Mouse (Mus musculus) 3T3-L1 (cell line): ENCODE results near the gene Pigs.

Source experiments
- DNase-seq: peaks from one replicate; pipeline ENCODE4 v3.0.0-alpha.2; 2015; ENCODE audit warnings: low read depth, low spot score

The Pigs gene

DNA sequence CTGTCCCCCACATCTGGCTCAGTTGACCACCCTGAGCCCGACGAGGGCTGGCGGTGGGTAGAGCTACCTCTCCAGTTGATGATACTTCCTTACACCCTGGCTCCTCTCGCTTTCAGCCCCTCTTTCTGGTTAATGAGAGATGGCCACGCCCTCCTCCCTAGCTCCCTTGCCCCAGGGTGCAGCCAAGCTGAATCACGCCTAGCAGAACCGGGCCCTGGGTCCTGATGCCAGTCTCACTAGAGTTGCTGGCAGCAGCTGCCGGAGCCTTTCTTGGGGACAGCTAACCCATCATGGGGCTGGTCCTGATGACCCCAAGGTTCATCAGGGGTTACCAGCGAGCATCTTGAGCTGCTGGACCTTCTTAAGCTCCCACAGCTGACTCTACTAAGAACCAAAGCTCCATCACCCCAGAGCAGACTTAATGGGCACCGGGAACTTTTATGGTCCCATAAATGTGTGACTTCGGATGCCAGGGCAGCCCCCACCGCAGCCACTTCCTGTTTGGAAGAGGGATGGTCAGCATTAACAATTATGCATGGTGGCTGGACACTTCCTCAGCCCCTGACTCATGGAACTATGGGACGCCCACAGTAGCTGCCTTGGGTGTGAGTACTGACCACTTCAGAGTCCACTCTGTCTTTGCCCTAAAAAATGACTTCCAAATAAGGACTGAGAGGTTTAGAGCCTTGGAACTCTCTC lies 35.2 kb downstream of the Pigs start:
- peak; percentile 41 for DNase-seq

DNA sequence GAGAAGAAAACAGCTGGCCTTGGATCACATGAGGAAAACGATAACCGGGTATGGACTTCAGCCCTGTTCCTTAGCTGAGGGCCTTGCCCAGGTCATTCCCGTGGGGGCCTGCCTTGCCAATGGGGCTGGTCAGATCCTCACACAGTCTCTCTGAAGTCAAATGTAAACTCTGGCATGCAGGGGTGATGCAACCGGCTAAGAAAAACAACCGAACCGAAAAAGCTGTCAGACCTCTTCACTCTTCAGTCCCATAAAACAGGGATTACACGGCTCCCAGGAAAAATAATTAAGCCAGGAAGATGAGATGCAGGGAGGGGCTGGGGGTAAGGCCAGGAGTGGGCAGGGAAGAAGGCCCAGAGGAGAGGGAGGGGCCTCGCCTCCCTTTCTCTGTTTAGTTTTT lies 35.9 kb downstream of the Pigs start:
- peak; percentile 76 for DNase-seq

DNA sequence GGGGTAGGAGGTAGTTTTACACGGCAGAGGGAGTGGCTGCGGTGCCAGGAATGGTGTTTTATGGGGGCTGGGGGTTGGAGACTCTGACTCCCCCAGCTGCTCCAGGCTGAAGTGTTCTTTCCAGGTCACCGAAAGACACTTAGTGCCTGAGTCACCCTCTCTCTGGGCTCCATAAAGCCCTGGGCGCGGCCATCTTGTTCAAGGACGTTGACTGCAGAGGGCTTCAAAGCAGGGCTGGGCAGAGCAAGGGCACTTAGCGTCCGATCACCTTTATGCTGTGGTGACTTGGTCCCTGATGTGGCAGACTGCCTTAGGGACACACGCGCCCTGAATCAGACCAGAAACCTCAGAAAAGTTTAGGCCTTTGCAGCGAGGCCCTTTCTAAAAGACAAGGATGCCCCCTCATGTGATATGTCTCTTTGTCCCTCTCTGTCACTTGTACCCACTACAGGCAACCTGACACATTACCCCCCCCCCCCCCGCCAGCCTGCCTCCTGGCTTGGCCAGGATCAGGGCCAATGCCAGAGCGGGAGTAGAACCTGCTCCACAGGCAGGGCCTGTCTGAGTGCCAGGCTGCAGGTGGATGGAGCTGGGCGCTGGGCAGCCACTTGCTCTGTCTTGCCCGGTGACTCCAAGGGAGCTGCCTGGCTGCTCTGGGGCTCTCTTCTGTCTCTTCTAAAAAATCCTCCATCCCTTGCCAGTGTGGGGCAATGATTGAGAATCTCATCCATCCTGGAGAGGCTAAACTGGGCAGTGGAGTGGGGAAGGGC lies 39.4 kb downstream of the Pigs start:
- DNase-seq: no peak

- DNase-seq: peak; percentile 88
Observed at GRCm38 (mm10) chr11:78370389-78370788, 42.2 kb downstream of the Pigs start.

GRCm38 (mm10) chr11:78371711-78372110 lies 43.5 kb downstream of the Pigs start:
- no peak for DNase-seq

- peak; percentile 58 for DNase-seq
Observed at GRCm38 (mm10) chr11:78372166-78372565, 44.0 kb downstream of the Pigs start.

DNA sequence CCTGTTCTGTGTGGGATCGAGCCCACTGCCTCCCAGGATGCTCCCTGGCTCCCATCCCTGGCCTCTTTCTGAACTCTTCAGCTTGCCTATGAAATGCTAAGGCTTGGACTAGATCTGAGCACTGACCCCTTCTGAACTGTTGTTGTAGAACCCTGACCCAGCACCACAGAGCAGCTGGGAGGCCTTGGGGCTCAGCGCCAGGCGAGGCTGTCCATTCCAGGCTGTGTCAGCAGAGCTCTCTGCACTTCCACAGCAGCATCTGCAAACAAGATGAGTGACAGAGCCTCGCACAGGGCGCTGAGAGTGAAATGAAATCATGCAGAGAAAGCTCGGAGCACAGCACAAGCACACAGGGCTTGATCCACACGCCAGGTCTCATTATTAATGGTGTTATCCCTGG lies 44.4 kb downstream of the Pigs start:
- peak; percentile 33 for DNase-seq

DNA sequence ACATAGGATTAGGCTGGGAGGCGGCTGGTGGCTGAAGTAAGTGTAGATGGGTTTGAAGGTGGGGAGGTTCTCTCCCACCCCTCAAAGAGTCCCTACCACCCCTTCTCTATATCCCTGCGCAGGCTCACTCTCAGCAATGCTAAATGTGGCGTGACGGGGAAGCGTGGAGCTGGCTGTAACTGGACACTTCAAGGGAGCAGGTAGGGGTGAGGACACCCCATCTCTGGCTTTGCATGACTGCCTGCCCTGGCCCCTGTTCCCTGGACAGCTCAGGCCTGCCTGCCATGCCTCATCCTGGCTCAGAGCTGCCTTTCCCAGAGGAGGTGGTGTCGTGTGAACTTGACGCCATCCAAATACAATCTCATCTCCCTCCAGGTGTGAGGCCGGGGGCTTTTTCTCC lies 45.9 kb downstream of the Pigs start:
- DNase-seq: no peak

DNA sequence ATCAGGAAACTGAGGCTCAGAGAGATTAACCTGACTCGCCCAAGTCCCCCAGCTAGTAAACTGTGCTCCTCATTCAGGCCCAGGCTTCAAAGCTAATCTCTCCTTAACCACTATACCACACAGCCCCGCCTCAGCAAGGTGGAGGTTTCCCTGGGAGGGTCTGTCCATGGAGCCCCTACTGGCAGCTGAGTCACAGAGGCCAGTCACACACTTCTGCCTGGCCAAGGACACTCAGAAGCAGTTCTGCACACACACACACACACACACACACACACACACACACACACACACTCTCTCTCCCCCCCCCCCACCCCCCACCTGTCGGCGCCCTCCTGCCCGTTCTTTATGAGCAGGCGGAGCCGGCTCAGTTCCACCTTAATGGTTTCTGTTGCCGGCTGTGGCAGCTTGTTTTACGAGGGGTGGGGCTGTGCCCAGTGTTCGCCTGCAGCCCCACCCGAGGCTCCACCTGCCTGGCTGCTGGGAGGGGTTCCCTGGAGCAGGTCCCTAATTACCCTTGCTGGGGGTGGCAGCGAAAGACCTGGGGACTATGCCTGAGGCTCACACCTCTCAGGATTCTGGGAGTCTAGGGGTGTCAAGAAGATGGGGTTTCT lies 49.4 kb downstream of the Pigs start:
- DNase-seq: no peak

- no peak for DNase-seq
Observed at GRCm38 (mm10) chr11:78380351-78380750, 52.1 kb downstream of the Pigs start.

DNA sequence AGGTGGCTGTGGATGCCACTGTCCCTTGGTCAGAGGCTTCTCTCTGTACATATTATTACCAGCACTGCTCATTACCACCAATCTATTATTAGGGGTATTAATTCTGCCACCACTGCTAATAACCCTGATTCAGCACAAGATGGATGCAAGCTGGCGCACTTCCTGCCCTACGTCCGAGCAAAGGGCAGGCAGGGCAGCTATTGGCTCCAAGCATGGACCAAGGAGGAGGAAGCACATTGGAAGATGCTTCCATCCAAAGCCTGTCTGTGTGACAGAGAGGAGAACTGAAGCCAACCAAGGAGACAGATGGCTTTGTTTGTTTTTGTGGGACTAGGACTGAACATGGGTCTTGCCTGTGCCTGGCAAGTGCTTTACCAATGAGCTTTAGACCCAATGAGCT lies 52.8 kb downstream of the Pigs start:
- DNase-seq: no peak

GRCm38 (mm10) chr11:78382286-78382685 lies 54.1 kb downstream of the Pigs start:
- DNase-seq: no peak

DNA sequence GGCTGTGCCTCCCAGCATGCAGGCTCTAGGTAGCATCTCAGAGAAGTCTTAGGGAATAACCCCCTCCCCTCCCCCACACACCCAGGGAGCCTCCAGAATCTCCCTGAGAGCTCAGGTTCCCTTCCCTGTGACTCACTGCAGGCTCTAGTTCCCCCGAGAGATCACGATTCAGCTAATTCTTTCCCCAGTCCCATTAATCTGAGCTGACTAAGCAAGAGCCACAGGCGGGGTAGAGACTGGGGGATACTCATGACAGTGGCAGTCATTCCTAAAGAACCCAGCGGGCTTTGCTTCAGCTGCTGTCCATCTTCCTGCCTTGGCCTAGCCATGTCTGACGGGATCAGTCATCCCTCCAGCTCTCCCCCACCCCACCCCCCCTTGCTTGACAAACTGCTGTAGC lies 54.5 kb downstream of the Pigs start:
- peak; percentile 92 for DNase-seq

- no peak for DNase-seq
Observed at GRCm38 (mm10) chr11:78385776-78386175, 57.6 kb downstream of the Pigs start.

DNA sequence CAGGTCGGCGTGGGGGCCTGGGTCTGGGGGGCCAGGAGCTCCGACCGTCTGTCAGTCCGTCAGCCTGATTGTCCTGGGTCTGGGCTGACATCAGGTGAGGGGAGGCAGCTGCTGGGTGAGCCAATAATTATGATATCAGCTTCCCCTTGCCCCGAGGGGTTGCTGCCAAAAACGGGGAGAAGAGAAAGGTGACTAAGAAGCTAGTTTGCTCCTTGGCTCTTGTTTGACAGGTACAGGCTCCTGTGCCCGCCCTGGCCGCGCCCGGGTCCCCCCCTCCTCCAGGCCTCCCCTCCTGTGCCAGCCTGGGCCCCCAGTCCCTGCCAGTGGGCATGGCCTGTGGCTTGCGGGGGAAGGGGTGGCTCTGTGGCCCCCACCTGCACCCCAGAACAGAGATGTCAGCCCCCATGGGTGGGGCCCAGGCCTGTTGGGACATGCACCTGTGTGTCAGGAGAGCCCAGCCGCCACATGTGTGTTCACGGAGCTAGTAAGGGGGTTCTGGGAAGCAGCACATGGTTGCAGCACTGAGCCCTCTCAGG lies 58.4 kb downstream of the Pigs start, which contains the start of gene Foxn1:
Gene Foxn1 (minus strand): TSS at position 51 of the 536 bp plus-strand sequence.
- no peak for DNase-seq
